Mouse (Mus musculus): Measurements from ENCODE around the gene Gm17720.

Gene Gm17720

DNA sequence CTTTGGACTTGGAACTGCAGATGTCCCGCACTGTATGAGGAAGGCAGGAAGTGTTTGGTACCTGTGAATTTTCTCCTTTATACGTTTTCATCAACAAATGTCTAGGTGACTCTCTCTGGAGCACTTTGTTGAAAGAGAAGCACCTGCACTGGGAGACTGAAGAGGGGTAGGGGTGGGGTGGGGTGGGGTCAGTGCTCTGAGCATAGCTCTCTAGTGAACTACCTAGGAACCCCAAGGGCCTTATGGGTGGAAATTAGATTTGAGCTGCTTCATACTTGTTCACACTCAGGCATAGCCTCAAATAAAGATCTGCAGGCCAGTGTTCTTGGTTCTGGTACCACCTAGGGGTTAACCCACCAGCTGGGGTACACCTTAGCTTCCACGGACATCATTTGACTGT is at the start of gene Gm17720:
Gene Gm17720, minus strand, starts transcription at position 101 of the 400 bp plus-strand sequence.
- DNase-seq (ENCODE audit: low spot score in 2 of 2): no peak

DNA sequence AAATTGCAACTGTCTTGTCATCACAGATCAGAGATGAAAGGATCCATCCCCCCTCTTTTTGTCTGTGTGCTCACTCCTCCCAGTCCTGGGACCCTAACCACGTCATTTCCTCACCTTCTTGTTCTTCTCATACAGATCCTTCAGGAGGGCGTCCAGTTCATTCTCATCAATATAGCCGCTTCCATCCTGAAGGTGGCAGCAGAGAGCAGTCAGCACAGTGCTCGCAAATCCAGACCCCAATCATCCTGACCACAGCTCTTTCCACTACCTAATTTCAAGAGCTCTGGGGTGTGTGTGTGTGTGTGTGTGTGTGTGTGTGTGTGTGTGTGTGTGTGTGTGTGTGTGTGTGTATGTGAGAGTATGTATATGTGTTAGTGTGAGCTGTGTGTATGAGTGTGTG is 43.0 kb upstream of the Gm17720 start:
- DNase-seq (ENCODE audit: low spot score in 2 of 2): peak; percentile 16 to 51

DNA sequence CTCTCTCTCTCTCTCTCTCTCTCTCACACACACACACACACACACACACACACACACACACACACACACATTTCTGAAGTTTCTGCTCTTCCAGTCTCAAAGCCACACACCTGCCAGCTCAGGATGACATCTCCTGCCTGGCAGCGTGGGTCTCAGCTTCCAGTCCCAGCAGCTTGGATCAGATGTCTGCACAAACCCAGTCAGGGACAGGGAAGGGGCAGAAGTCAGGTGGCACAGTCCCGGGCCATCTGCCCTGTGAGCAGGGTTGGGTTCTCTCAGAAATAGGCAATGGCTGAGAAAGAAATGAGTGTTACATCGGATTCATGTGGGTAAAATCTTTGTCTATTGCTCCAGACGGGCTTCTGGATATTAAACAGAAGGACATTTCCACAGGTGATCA is 38.2 kb upstream of the Gm17720 start:
- no peak for DNase-seq (ENCODE audit: low spot score in 2 of 2)

DNA sequence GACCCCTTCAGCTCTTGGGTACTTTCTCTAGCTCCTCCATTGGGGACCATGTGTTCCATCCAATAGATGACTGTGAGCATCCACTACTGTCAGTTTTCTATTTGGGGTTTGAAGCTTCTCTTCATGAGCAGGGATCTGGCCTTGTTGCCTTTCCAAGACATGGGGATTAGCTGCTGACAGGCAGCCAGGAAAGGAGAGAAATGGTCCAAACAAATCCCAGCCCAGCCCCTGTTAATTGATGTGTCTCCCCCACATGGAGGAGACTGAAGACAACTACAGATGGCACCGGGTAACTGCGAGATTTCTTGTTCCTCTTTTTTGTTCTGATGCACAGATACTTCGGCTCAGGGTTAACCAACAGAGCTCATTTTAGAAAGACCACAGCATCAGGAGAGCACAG is 37.6 kb upstream of the Gm17720 start:
- DNase-seq (ENCODE audit: low spot score in 2 of 2): no peak

DNA sequence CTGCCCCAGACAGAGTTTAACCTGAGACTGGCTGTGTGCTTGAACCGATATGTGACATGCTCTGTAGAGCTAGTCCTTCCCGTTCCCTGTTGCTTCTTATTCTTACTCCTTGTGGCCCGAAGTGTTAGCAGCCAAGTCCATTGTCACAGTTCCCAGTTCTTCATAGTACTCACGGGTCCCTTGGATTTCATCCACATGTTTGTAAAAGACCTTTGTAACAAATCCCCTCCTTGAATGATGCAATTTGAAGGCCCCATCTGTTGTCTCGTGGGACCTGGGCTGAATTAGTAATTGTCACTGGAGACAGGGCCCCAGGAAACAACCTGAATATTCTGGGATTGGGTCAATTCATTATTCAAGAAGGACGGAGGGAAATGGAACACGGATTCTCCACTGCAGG is 33.0 kb upstream of the Gm17720 start:
- DNase-seq (ENCODE audit: low spot score in 2 of 2): no peak

DNA sequence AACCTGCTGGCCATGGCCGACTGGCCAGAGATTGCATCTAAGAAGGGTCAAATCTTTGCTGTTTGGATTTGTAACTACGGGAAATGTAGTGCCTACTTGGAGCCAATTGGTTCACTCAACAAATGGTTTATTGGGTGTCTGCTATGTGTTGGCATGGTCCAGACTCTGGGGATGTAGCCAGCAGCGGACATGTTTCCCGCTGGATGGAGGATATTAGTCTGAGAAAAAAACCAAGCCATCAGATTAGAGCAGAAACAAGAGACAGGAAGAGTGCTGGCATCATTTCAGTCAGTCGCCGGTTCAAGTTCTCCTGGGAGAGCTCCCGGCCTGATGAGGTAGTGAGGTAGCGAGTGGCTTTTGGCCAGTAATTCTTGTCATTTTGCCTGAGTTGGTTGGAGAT is 31.7 kb upstream of the Gm17720 start:
- no peak for DNase-seq (ENCODE audit: low spot score in 2 of 2)

DNA sequence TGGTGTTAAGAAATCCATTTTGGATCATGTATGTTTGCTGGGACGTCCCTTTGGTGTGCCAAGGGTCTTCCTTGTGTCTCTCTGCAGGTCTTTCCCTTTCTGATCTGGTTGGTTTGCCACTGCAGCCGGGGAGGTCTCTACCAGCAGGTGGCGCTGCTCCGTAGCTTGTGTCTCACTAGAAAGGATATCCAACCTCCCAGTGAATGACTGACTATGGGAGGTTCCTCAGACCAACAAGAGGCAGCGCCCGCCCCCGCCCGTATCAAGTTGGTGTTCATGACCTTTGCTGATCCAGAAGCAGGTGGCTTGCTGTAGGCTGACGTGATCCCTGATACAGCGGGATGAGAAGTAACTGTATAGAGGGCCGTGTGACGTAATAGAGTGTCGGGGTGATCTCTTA is 28.0 kb upstream of the Gm17720 start:
- peak; percentile 9 to 68 for DNase-seq (ENCODE audit: low spot score in 2 of 2)

DNA sequence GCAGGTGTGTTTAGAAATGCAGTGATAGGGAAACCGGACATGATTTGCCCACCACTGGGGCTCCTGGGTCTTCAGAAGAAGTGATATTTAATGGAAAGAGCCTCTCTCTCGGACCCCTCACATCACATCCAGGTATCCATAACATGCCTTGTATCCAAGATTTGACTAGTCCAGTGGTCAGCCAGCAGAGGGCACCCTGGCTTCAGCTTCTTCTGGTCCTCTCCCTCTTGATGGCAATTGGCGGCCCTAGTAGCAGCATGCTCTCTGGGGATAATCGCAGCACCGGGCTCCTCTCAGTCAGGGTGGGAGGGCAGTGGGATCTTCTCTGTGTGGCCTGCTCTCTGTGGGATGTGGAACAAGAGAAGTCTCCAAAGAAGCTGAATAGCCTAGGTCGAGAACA is 17.2 kb upstream of the Gm17720 start:
- no peak for DNase-seq (ENCODE audit: low spot score in 2 of 2)

DNA sequence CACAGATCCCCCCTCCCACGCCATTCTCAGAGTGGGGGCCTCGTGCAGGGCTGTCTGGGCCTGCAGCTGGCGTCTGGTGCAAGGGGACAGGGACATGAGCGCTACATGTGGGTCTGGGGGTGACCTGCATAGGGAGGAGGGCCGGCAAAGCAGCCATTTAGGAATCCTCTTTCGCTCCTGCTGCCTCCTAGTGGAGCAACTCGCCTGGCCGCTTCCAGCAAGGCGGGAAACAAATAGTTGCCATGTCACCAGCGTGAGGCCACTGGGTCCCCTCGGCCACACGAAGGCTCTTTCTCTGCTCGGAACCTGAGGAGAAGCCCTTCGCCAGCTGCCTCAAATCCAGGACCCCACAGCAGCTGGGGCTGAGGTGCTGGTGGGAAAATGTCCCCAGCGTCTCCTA is 877 bp downstream of the Gm17720 start:
- no peak for DNase-seq (ENCODE audit: low spot score in 2 of 2)

DNA sequence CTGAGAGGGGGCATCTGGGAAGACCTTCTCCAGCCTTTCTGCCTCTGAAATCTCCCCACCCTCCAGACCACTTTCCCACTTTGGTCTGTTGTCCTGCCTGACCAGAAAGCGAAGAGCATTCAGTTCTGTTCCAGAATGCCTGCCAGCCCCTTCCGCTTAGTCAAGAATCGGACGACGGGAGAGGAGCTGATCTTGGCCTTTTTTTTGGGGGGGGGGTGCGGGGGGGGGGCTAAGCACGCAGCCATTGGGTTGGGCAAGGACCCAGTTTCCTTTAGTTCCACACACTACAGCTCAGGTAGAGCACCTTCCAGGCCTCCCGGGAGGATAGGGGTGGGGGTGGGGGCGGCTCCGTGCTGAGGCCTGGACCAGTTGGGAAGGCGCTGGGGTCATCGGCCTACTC is 1.6 kb downstream of the Gm17720 start, which contains the start of gene Gm21964:
Gene Gm21964, plus strand, starts transcription at position 301 of the 400 bp plus-strand sequence.
- DNase-seq (ENCODE audit: low spot score in 2 of 2): no peak

DNA sequence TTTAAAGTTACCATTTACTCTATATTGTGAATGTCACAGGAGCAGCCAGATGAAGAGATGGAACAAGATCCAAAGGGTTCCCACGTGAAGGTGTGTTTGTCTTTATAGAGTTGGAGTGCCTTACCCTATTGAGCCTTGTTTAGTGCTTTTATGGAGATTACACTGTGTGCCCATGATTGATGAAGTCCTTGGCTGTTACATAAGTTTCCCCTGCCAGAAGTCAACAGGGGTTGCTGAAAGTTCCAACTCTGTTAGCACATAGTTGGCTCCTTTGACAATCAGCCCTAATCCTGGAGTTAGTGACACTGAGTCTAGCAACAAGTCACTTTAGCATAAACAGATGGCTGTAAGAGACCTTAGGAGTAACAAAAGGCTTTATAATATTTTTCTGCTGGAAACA is 10.7 kb downstream of the Gm17720 start:
- DNase-seq (ENCODE audit: low spot score in 2 of 2): no peak

DNA sequence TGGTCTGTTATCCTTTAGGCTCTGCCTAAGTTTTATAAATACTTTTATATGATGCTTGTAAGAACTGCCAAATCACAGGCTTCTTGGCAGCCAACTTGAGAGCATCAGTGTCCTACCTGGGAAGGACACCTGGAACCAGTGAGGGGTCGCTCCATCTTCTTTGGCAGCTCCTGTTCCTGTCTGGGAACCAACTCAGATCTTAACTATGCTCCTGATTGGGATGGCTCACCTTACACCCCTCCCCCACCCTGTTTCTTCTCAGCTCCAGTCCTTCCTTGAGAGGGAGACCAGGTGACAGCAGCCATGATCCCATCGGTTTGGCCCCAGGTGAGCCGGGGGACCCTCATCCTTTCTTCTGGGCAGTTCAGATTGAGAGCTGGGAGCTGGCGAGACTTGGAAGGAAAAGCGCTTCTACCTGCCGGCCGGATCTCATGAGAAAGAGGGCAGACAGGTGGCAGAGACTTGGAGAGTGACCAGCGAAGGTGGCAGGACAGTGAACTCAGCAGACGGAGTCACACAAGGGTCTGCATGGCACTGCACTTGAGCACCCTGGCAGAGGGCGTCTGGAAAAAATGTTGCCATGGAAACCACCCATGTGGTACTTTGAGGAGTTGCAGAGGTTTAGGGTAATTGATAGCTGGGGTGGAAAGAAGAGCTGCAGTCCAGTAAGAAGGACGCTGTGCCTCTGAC is 20.0 kb downstream of the Gm17720 start:
- DNase-seq (ENCODE audit: low spot score in 2 of 2): no peak

DNA sequence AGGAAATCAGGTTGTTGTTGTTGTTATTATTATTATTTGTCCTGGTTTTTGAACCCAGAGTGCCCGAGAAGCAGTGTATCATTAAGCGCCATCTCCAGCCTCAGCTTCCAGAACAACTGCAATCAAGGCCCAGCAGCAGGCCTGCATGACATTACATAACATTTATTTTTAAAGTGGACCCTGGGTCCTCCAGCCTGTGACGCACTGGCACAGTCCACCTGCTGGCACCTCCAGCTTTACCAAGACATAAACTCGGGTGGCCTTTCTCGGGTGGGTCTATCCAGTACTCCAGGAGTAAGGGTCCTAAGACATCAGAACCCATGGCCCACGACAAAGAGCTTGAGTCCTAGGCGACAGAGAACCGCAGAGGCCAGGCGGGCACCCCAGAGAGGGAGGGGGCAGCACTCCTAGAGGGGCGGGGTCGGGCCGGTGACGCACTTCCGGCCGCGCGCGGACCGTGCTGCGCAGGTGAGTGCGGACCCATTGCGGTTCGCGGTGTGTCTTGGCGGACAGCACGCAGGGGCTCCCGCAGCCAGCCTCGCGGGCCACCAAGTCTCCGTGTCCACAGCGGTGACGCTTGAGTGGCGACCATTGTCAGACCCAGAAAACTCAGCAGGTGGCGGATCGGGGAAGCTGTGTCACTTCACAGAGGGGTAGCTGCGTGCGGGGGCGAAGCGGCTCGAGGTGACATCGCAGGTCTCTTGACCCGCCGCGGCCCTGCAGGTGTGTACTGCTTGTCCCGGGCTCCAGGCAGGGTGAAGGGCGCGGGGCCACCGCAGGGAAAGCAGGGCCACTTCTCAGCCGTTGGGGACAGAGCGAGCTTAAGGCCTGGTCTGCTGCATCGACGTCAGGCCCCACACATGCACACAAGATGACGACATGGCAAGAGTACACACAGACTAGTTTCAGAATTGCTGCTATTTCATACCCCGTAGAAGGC is 23.0 kb downstream of the Gm17720 start, which contains the start of gene Zfp612:
Gene Zfp612, plus strand, starts transcription at position 465 of the 940 bp plus-strand sequence.
- peak; percentile 6 to 44 for DNase-seq (ENCODE audit: low spot score in 2 of 2)

DNA sequence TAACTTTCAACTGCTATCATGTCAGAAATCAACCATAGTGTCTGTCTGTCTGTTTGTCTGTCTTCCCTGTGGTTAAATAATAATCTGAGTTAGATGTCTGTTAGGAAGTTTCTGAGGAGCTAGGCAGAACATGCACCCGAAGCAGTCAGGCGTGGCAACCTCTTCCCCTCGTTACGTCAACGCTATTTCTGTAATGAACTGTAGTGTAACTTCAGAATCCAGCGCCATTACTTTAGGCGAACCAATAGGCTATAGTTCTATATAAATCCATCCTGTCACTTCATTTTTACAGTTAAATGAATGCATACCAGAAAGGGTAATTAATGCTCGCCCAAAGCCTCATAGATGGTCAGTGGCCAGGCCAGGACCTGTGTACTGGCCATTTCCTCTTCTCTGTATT is 28.1 kb downstream of the Gm17720 start:
- DNase-seq (ENCODE audit: low spot score in 2 of 2): no peak

DNA sequence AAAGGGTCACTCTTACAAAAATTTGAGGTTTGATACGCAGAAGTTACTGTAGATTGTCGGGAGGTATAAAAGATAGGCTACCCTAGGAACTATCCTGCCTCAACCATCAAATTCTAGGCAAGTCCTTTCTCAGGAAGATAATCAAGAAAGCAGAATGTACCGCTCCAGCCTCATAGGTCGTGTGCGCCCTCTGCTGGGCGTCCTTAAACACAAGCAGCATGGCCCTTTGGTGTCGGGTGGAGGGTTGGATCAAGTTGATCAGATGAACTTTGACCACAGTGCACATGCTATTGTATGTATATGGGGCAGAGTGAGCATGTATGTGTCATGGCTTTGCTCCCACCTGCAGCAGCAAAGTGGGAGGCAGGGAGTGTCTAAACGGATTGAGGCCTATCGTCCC is 31.0 kb downstream of the Gm17720 start:
- peak in 1 of 2 experiments; percentile 58 for DNase-seq (ENCODE audit: low spot score in 2 of 2)

DNA sequence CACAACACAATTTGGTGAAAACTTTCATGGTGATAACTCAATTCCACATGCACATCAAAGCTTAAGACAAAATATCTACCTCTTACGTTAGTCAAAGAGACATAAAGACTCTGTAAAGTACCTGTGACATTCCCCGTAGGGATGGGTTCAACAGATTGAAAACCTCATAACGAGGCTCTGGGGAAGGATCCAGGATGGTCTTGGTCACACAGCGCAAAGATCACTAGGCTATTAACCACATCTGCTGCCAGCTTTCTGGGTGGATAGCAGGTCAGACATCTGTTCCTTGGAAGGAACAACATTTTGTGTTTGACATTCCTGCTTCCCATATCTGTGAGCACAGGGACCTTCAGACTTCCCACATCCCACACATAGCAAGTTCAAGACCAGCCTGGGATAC is 32.8 kb downstream of the Gm17720 start:
- DNase-seq (ENCODE audit: low spot score in 2 of 2): no peak

DNA sequence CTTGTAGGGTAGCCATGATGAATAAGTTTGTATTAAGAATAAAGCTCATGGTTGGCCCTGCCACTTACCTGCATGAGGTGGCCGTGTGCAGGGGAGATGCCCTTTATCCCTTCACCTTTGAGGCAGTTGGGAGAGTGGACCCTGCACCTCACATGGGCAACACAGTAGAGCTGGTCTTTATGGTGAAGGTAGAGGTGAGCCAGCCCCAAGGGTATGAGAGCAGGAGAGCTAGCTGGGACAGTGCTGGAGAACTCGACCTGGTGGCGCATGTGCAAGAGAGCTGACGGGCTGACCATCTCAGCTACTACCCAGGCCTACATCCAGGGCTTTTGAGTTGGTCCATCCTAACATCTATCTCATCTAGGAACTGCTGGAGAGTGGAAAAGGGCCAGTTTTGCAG is 36.9 kb downstream of the Gm17720 start:
- DNase-seq (ENCODE audit: low spot score in 2 of 2): no peak

DNA sequence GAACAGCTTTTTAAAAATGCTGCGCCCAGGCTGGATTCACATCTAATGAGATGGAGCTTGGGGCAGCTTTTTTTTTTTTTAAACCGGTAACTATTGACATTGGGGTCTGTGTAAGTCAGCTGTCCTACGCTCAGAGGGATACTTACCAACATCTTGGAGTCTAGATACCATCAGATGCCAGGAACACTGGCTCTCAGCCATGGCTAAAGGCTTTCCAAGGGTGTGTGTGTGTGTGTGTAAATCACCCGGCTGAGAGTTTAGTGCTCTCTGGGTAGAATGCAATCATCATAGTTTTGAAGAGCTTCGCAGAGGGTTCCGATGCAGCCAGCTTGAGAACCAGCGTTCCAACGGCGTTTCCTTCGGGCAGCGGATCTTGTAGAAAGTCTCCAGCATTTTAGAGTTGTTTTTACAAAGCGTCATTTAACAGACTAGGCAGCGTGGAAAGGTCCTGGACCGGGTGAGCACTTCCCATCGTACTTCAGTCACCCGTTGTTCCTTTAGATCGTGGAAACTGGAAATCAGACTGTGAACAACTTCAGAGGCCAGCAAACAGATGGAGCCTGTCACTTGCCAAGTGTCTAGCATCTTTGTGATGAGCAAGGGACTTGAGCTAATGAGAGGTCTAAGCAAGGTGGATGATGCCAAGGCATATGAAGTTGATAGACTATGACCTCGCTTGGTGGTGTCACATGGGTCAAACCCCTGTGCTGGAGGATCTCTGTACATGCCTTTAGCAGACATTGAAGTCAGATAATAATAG is 37.8 kb downstream of the Gm17720 start:
- DNase-seq (ENCODE audit: low spot score in 2 of 2): no peak

DNA sequence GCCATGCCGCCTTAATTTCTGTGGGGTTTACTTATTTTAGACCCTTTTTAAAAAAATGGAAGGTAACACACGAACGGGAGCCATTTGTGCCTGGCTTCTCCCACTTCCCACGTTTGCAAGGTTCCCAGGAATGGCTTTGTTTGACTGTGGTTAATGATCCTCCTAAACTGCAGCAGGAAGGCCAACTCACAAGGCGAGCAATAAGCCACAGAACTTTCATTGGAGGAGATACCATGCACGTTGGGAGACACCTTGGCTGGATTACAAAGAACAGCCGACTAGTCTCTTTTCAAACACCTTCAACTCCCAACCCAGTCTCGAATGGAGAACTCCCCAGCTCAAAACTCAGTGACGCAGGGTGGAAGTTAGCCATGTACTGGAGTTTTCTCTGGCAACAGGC is 38.4 kb downstream of the Gm17720 start:
- no peak for DNase-seq (ENCODE audit: low spot score in 2 of 2)

DNA sequence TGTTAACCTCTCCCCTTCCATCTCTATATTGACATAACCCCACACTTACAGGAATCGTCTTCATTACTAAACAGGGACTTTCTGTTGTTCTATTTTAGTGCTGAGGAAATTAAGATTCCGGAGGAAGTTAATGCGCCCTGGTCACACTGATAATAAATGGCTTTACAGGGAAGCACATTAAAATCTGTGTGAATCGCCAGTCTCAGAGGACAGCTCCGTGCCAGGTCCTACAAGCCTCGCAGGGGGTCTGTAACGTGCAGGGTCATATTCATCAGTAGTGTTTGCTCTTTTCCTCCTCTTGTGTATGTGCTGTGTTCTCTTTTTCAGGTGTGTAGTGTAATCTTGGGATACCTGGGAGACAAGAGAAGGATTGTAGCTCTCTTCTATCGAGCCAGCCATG is 44.3 kb downstream of the Gm17720 start:
- DNase-seq (ENCODE audit: low spot score in 2 of 2): no peak

DNA sequence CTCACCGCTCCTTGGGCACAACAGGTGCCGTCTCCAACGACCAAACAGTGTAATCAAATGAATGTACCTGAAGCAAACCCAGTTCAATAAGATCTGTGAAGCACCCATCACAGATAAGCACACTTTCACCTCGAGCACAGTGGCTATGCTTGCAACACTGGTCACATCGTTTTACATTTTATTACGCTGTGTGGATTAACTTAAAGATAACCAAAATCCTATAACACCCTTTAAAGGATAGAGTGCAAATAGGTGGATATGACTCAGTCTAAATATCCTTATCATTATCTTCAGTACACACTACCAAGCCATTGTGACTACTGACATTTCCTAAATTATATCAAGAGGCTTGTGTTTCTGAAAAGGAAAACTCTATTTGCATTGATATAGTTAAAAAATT is 51.3 kb downstream of the Gm17720 start:
- no peak for DNase-seq (ENCODE audit: low spot score in 2 of 2)

DNA sequence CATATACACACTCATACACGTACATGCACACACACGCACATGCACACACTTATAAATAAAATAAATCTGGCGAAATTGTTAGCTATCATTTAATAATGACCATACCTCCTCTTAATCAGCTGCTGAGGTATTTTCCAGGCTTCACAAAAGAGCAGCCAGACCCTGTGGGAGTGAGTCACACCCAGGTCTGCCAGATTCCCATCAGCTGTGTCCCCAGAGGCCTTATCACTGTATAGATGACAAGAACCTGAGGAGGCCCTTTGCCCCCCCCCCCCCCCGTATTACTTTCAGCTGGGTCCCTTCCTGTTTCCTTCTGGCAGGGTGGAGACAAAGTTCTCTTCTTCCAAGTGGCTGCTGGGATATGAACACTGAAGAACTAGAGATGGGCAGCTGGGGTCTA is 62.0 kb downstream of the Gm17720 start:
- DNase-seq (ENCODE audit: low spot score in 2 of 2): no peak
